In genomic region chr11:96270996-96271540, GRCm38 (mm10) we compare ENCODE assay signal across 9 mouse cellular contexts. TPM values are rescaled to one million over a fixed set of nuclear protein-coding genes. Genes with fewer than 3 reads are reported as not detected.
DNase-seq lines count a peak whose midpoint lies in the region; ATAC-seq lines count a peak whose summit lies in the region.
"Had no signal": no experiment of that assay in that cellular context is flagged by ENCODE, and none has a peak within 500 bp of the region (broad histone marks: within the 10 kb centered on the region; RNA-seq: fewer than 3 reads in every experiment).

Gene Hoxb9 (plus strand): TSS chr11:96271457.

- H3K27ac ChIP-seq in forebrain, embryonic 13.5 days = no peak within 1 kb of the TSS
- no peak within 1 kb of the TSS for H3K27ac ChIP-seq in forebrain, embryonic 14.5 days (ENCODE audit: low read depth, low read length)
- no peak within 1 kb of the TSS for H3K27ac ChIP-seq in hindbrain, embryonic 16.5 days (ENCODE audit: low read depth, low read length)
- H3K27ac ChIP-seq in liver, embryonic 15.5 days (replicated peaks) = no peak within 1 kb of the TSS

- H3K36me3 ChIP-seq in forebrain, embryonic 13.5 days (ENCODE audit: poor library complexity, severe bottlenecking) = no peaks in the 10 kb centered on the region
- no peaks in the 10 kb centered on the region for H3K36me3 ChIP-seq in forebrain, embryonic 14.5 days (ENCODE audit: control insufficient read depth, insufficient read depth, low read length)
- no peaks in the 10 kb centered on the region for H3K36me3 ChIP-seq in hindbrain, embryonic 16.5 days (ENCODE audit: control insufficient read depth, insufficient read depth, low read length)
- no peaks in the 10 kb centered on the region for H3K36me3 ChIP-seq in liver, embryonic 15.5 days (replicated peaks)

- WGBS in forebrain, embryonic 13.5 days = 1% methylated on average over 37 of the region's 40 CpGs
- WGBS in forebrain, embryonic 14.5 days = under 1% methylated on average over 39 of the region's 40 CpGs
- 1% methylated on average over 36 of the region's 40 CpGs for WGBS in hindbrain, embryonic 16.5 days
- 2% methylated on average over 40 of the region's 40 CpGs for WGBS in liver, embryonic 15.5 days (ENCODE audit: insufficient replicate concordance)

- ATAC-seq in forebrain, embryonic 13.5 days = no peak
- ATAC-seq in forebrain, embryonic 14.5 days = no peak
- no peak for ATAC-seq in hindbrain, embryonic 16.5 days
- no peak for ATAC-seq in liver, embryonic 15.5 days (ENCODE audit: insufficient read depth)

- peak within 1 kb of the TSS; percentile 12; the same call in 1 of the 2 replicates for H3K4me2 ChIP-seq in forebrain, embryonic 13.5 days
- H3K4me2 ChIP-seq in forebrain, embryonic 14.5 days (ENCODE audit: low read length) = no peak within 1 kb of the TSS
- H3K4me2 ChIP-seq in hindbrain, embryonic 16.5 days (ENCODE audit: low read length) = peak within 1 kb of the TSS; percentile 48
- H3K4me2 ChIP-seq in liver, embryonic 15.5 days = peak within 1 kb of the TSS; percentile 25; the same call in 1 of the 2 replicates

- H3K4me1 ChIP-seq in forebrain, embryonic 13.5 days = peaks cover 4% of the 10 kb centered on the region; the same call in 1 of the 2 replicates
- no peaks in the 10 kb centered on the region for H3K4me1 ChIP-seq in forebrain, embryonic 14.5 days (ENCODE audit: control insufficient read depth, insufficient read depth, low read length)
- H3K4me1 ChIP-seq in hindbrain, embryonic 16.5 days (ENCODE audit: control insufficient read depth, insufficient read depth, low read depth, low read length) = peaks cover 7% of the 10 kb centered on the region; the same call in 1 of the 2 replicates
- no peaks in the 10 kb centered on the region for H3K4me1 ChIP-seq in liver, embryonic 15.5 days (replicated peaks)

- H3K27me3 ChIP-seq in forebrain, embryonic 13.5 days = peaks cover 99% of the 10 kb centered on the region
- H3K27me3 ChIP-seq in forebrain, embryonic 14.5 days (replicated peaks; ENCODE audit: control insufficient read depth, insufficient read depth, low read length) = peaks cover 99% of the 10 kb centered on the region
- H3K27me3 ChIP-seq in hindbrain, embryonic 16.5 days (replicated peaks; ENCODE audit: control insufficient read depth, insufficient read depth, low read length) = peaks cover 77% of the 10 kb centered on the region
- H3K27me3 ChIP-seq in liver, embryonic 15.5 days = peaks cover 98% of the 10 kb centered on the region

- intact Hi-C loops in left cerebral cortex, postnatal 25 days (cut with DNase I) = no loop called here

- no peak within 1 kb of the TSS for H3K9ac ChIP-seq in forebrain, embryonic 13.5 days
- no peak within 1 kb of the TSS for H3K9ac ChIP-seq in forebrain, embryonic 14.5 days (ENCODE audit: low read length)
- H3K9ac ChIP-seq in hindbrain, embryonic 16.5 days (ENCODE audit: low read depth, low read length) = peak within 1 kb of the TSS; percentile 27
- H3K9ac ChIP-seq in liver, embryonic 15.5 days = no peak within 1 kb of the TSS

- no peaks in the 10 kb centered on the region for H3K9me3 ChIP-seq in forebrain, embryonic 13.5 days (replicated peaks)
- no peaks in the 10 kb centered on the region for H3K9me3 ChIP-seq in forebrain, embryonic 14.5 days (replicated peaks; ENCODE audit: control insufficient read depth, low read length)
- no peaks in the 10 kb centered on the region for H3K9me3 ChIP-seq in hindbrain, embryonic 16.5 days (ENCODE audit: control insufficient read depth, low read length)
- no peaks in the 10 kb centered on the region for H3K9me3 ChIP-seq in liver, embryonic 15.5 days (replicated peaks)

- DNase-seq in forebrain, embryonic 14.5 days (ENCODE audit: low spot score) = no peak
- DNase-seq in R1 (ENCODE audit: low read depth, low spot score) (peak; percentile 57), adipocyte (ENCODE audit: low spot score) (no peak)
- no peak for DNase-seq in frontal cortex, postnatal 14 days (ENCODE audit: low spot score in 2 of 2)
- DNase-seq in left cerebral cortex, postnatal 25 days (ENCODE audit: low spot score in 2 of 2) = no peak

- no peak within 1 kb of the TSS for H3K4me3 ChIP-seq in forebrain, embryonic 13.5 days
- H3K4me3 ChIP-seq in forebrain, embryonic 14.5 days (ENCODE audit: low read depth, low read length) = no peak within 1 kb of the TSS
- H3K4me3 ChIP-seq in hindbrain, embryonic 16.5 days (ENCODE audit: low read length) = peak within 1 kb of the TSS; percentile 28
- H3K4me3 ChIP-seq in liver, embryonic 15.5 days (replicated peaks) = no peak within 1 kb of the TSS

RNA-seq across cellular contexts. Expression of gene Hoxb9, which starts in this region (rescaled TPM):
- polyA plus RNA-seq in forebrain, embryonic 13.5 days (2015; fragmentation: Nextera tagmentation; extraction: Ambion mirVana) = not detected in 2 replicates
- not detected in 2 replicates for polyA plus RNA-seq in forebrain, embryonic 14.5 days (2014; fragmentation: Nextera tagmentation; extraction: Ambion mirVana)
- polyA plus RNA-seq in hindbrain, embryonic 16.5 days (2015; fragmentation: Nextera tagmentation; extraction: Ambion mirVana) = 1.4 and 5.2 TPM in 2 replicates
- not detected in 2 replicates for polyA plus RNA-seq in liver, embryonic 15.5 days (2015; fragmentation: Nextera tagmentation; extraction: Ambion mirVana)
- total RNA-seq in left cerebral cortex, postnatal 25 days (2021) = not detected
- polyA plus RNA-seq: C2C12 had no signal
